Mouse (Mus musculus): ENCODE data around the gene Sbk1.
A peak's percentile ranks its signal among the peaks of the same experiment; 100 is the strongest.
"Not testable (repeated sequence)": the region's sequence is repeated elsewhere in the genome, so short reads cannot be mapped to it uniquely, and the experiment has no call there.

Gene Sbk1

DNA sequence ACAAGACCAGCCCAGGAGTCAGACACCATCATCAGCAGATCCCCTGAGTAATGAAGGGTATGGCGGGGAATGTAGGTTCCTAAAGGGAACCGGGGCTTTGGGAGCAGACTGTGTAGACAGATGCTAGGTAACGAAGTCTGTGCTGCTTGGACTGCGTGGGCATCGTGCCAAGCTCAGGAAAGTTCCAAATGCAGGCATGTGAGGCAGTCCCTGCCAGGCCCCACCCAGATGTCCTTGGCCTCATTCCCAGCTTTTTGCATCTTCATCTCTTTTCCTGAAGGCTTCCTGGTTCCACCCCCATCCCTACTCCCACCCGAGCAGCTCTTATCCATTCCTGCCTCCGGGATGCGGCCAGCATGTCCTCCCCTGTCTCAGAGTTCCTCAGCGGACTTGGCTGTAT is 6.5 kb upstream of the Sbk1 start:
- DNase-seq (ENCODE audit: low read depth, low spot score) = peak; percentile 86

DNA sequence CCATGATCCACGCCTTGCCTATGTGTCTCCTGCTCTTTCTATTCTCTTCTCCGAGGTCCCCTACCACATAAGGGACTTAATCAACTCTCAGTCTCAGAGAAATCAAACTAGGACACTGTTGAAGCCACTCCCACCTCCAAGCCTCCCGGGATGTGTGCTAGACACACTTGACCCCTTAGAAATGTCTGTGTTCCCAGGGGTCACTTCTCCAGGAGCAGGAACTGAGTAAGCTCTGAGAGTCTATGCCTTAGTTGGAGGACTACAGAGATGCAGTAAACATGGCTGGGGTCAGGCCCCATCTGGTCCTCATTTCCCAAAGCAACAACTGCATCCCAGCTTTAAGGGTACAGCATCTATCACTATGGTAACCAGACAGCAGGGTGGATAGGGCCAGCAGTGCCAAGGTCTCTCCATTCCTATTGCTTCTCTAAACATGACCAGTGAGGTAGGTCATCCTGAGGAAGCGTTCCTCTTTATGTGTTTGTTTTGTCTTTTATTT is 6.0 kb upstream of the Sbk1 start:
- DNase-seq (ENCODE audit: low read depth, low spot score) = no peak

DNA sequence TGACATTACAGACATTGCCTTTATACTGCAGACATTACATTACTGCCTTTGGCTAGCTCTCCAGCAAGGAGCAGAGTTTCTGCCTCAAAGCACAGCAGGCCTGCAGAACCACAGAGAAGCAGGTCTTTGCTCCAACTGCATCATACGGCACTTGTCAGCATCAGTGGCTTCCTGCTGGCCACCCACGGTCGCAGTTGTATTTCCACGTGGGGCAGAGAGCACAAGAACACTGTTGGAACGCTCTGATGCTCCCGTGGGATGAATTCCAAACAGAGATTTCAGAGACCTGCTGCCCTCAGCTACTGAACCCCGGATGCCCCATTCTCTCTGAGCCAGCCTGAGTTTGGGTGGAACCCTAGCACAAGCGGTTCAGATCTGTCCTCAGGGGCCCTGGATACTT is 4.8 kb upstream of the Sbk1 start:
- no peak for DNase-seq (ENCODE audit: low read depth, low spot score)

- DNase-seq (ENCODE audit: low read depth, low spot score) = no peak
These were observed 422 bp downstream of the Sbk1 start for GRCm38 (mm10) chr7:126272770-126273311.

- no peak for DNase-seq (ENCODE audit: low read depth, low spot score)
These were observed 1.1 kb downstream of the Sbk1 start for GRCm38 (mm10) chr7:126273351-126274042.

- no peak for DNase-seq (ENCODE audit: low read depth, low spot score)
These were observed 1.7 kb downstream of the Sbk1 start for GRCm38 (mm10) chr7:126274137-126274536.

GRCm38 (mm10) chr7:126274626-126275025 is 2.2 kb downstream of the Sbk1 start:
- DNase-seq (ENCODE audit: low read depth, low spot score) = no peak

- no peak for DNase-seq (ENCODE audit: low read depth, low spot score)
These were observed 3.3 kb downstream of the Sbk1 start for GRCm38 (mm10) chr7:126275711-126276110.

DNA sequence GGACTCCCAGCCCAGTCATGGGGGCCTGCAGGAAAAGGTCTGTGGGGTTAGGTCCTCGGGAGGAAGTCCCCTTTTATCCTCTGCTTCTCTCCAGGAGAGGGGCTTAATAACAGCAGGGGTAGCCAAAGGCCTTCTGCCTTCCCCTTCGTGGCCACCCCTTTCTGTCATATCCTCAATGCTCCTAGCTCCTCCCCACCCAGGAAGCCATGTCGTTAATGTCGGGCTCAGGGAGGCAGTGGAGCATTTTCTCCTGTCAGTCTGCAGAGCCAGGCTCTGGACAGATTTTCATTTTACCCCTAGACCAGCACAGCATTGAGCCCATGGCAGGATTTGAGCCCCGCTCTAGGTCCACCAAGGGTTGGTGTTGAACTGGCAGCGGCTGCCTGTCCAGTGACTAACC is 3.9 kb downstream of the Sbk1 start:
- DNase-seq (ENCODE audit: low read depth, low spot score) = no peak

DNA sequence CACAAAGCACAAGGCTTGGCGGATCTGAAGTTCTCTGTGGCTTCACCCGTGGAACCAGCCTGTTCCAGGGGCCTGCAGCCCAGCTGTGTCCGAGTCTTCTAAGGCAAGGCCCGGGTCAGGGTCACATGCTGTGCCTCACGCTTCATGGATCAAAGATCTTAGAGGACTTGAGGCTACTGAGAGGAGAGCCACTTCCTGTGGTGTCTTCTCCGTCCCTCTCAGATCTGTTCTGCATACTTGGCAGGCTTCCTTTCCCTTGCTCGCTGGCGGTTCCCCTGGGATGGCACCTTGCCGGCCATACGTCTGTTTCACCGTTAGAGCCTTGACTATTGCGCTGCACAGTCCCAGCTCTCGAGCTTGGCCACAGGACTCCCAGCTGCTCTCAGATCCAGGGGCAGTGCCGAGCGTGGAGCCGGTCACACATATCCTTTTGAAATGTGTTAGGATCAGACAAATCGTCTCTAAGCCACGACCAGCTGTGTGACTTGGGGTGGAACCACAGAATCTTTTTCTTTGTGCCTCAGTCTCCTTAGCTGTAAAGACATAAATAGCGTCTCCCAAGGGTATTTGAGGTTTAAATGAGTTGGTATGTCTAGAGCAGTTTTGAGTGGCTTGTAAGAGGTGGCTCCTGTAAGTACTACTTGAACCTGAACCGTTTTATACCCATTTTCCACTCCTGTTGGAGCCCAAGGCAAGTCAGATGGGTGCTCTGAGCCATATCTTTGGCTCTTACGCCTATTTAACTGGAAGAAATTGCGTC is 5.3 kb downstream of the Sbk1 start:
- DNase-seq (ENCODE audit: low read depth, low spot score) = no peak

- no peak for DNase-seq (ENCODE audit: low read depth, low spot score)
These were observed 6.4 kb downstream of the Sbk1 start for GRCm38 (mm10) chr7:126278799-126279198.

GRCm38 (mm10) chr7:126279774-126280482 is 7.5 kb downstream of the Sbk1 start:
- no peak for DNase-seq (ENCODE audit: low read depth, low spot score)

DNA sequence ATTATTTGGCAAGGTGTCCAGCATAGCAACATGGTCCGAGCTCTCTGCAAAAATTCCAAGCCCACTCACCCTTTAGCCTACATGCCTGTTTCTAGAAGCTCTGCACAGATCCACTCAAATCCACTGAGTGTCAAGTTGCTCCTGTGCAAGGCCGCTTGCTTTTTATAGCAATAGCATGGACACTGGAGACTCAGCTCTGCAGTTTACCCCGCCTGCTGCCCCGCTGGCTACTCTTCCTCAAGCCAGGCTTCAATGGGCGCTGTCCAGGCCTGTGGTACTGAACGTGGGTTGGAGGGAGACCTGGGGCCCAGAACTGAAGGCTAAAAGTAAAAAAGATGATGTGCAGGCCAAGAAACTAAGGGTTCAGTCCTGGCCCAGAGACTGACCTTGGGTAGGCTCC is 8.3 kb downstream of the Sbk1 start:
- no peak for DNase-seq (ENCODE audit: low read depth, low spot score)

DNA sequence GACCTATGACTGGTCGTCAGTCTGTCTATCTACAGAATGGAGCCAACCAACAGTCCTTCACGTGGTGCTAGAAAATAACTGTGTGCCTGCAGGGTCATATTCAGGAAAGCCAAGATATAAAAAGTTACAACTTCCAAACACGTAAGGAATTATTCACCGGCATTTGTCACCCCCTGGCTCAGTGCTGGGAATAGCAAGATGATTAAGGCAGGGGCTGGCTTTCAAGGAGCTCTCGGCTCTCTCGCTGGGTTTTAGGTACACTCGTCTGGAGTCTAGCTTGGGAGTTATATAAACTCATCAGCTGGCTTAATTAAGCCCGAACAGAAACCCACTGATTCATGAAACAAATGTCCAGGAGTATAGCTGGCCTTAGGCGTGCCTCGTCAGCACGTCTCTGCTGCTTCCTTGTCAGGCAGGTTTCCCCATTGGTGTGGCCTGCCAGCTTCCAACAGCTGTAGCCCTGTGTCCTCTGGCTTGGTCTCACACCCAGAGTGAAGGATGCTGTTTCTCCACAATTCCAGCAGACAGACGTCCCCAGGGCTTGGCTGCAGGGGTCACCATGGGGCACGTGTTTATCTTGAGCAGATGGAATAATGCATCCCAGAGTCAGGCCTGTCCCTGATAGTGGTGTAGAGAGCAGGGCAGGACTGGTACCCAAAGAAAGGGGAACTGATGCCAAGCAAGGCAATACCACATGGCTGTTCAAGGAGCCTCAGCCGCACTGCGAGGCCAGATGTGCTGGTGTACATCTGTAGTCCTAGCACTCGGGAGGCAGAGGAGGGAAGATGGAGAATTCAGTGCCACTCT is 9.7 kb downstream of the Sbk1 start:
- DNase-seq (ENCODE audit: low read depth, low spot score) = no peak

GRCm38 (mm10) chr7:126282683-126282990 is 10.2 kb downstream of the Sbk1 start:
- not testable (repeated sequence) for DNase-seq (ENCODE audit: low read depth, low spot score)

GRCm38 (mm10) chr7:126284021-126284420 is 11.6 kb downstream of the Sbk1 start:
- DNase-seq (ENCODE audit: low read depth, low spot score) = no peak

- DNase-seq (ENCODE audit: low read depth, low spot score) = no peak
These were observed 12.0 kb downstream of the Sbk1 start for GRCm38 (mm10) chr7:126284441-126284840.

GRCm38 (mm10) chr7:126284865-126285264 is 12.4 kb downstream of the Sbk1 start:
- no peak for DNase-seq (ENCODE audit: low read depth, low spot score)

GRCm38 (mm10) chr7:126285293-126286211 is 13.1 kb downstream of the Sbk1 start:
- peak; percentile 83 for DNase-seq (ENCODE audit: low read depth, low spot score)

- no peak for DNase-seq (ENCODE audit: low read depth, low spot score)
These were observed 13.9 kb downstream of the Sbk1 start for GRCm38 (mm10) chr7:126286311-126286710.
